Mouse (Mus musculus): ENCODE data around the gene Cfap97d1. TPM values are rescaled to one million over a fixed set of nuclear protein-coding genes. Genes with fewer than 3 reads are reported as not detected.

Cfap97d1 gene
- polyA plus RNA-seq, 2 experiments = not detected

- ATAC-seq (ENCODE audit: insufficient read depth) (no peak), DNase-seq (ENCODE audit: low read depth in 3 of 3, low spot score in 3 of 3) (no peak)
- Histone ChIP-seq H3K4me2 (ENCODE audit: low read depth) (no peak overlapping the region), H3K27ac (no peak overlapping the region), H3K27me3 (ENCODE audit: control insufficient read depth, insufficient read depth, low read length) (no peaks in the 10 kb centered on the region), H3K4me3 (ENCODE audit: insufficient read depth in 1 of 2, low read depth in 2 of 2, low read length in 2 of 2) (no peak overlapping the region), H3K36me3 (replicated peaks; ENCODE audit: control insufficient read depth, insufficient read depth, low read depth) (no peaks in the 10 kb centered on the region), H3K9me3 (ENCODE audit: control insufficient read depth, low read length) (no peaks in the 10 kb centered on the region), H3K4me1 (replicated peaks; ENCODE audit: control insufficient read depth in 2 of 2, insufficient read depth in 2 of 2, low read length in 1 of 2) (no peaks in the 10 kb centered on the region), H3K9ac (replicated peaks) (no peak overlapping the region)
- no peak for TF ChIP-seq CTCF (IDR thresholded peaks at IDR 0.05; ENCODE audit: low read depth)
- TF ChIP-seq EP300 (IDR thresholded peaks at IDR 0.05; ENCODE audit: low read depth) = no peak
- 73% methylated on average over 9 of the region's 9 CpGs for WGBS (ENCODE audit: insufficient replicate concordance)
Observed at GRCm38 (mm10) chr11:102006271-102006670, 22.2 kb downstream of the Cfap97d1 start.

GRCm38 (mm10) chr11:102006688-102007087 is 22.6 kb downstream of the Cfap97d1 start:
- no peak overlapping the region for H3K4me2 ChIP-seq (ENCODE audit: low read depth)
- no peaks in the 10 kb centered on the region for H3K4me1 ChIP-seq (replicated peaks; ENCODE audit: control insufficient read depth in 2 of 2, insufficient read depth in 2 of 2, low read length in 1 of 2)
- H3K27me3 ChIP-seq (ENCODE audit: control insufficient read depth, insufficient read depth, low read length) = no peaks in the 10 kb centered on the region
- no peaks in the 10 kb centered on the region for H3K36me3 ChIP-seq (replicated peaks; ENCODE audit: control insufficient read depth, insufficient read depth, low read depth)
- no peak for TF ChIP-seq CTCF (IDR thresholded peaks at IDR 0.05; ENCODE audit: low read depth)
- TF ChIP-seq EP300 (IDR thresholded peaks at IDR 0.05; ENCODE audit: low read depth) = no peak
- H3K27ac ChIP-seq = no peak overlapping the region
- 68% methylated on average over 5 of the region's 5 CpGs for WGBS (ENCODE audit: insufficient replicate concordance)
- no peak for ATAC-seq (ENCODE audit: insufficient read depth)
- no peak for DNase-seq (ENCODE audit: low read depth in 3 of 3, low spot score in 3 of 3)
- H3K4me3 ChIP-seq (ENCODE audit: insufficient read depth in 1 of 2, low read depth in 2 of 2, low read length in 2 of 2) = no peak overlapping the region
- H3K9ac ChIP-seq (replicated peaks) = no peak overlapping the region
- no peaks in the 10 kb centered on the region for H3K9me3 ChIP-seq (ENCODE audit: control insufficient read depth, low read length)

- DNase-seq (ENCODE audit: low read depth in 3 of 3, low spot score in 3 of 3) = no peak
- Histone ChIP-seq H3K9ac (replicated peaks) (no peak overlapping the region), H3K27me3 (ENCODE audit: control insufficient read depth, insufficient read depth, low read length) (no peaks in the 10 kb centered on the region), H3K36me3 (replicated peaks; ENCODE audit: control insufficient read depth, insufficient read depth, low read depth) (no peaks in the 10 kb centered on the region), H3K9me3 (ENCODE audit: control insufficient read depth, low read length) (no peaks in the 10 kb centered on the region), H3K27ac (no peak overlapping the region), H3K4me3 (ENCODE audit: insufficient read depth in 1 of 2, low read depth in 2 of 2, low read length in 2 of 2) (no peak overlapping the region), H3K4me1 (replicated peaks; ENCODE audit: control insufficient read depth in 2 of 2, insufficient read depth in 2 of 2, low read length in 1 of 2) (no peaks in the 10 kb centered on the region), H3K4me2 (ENCODE audit: low read depth) (no peak overlapping the region)
- ATAC-seq (ENCODE audit: insufficient read depth) = no peak
- WGBS (ENCODE audit: insufficient replicate concordance) = 71% methylated on average over 8 of the region's 8 CpGs
- no peak for TF ChIP-seq CTCF (IDR thresholded peaks at IDR 0.05; ENCODE audit: low read depth)
- TF ChIP-seq EP300 (IDR thresholded peaks at IDR 0.05; ENCODE audit: low read depth) = no peak
Observed at GRCm38 (mm10) chr11:102008372-102008771, 24.3 kb downstream of the Cfap97d1 start.

DNA sequence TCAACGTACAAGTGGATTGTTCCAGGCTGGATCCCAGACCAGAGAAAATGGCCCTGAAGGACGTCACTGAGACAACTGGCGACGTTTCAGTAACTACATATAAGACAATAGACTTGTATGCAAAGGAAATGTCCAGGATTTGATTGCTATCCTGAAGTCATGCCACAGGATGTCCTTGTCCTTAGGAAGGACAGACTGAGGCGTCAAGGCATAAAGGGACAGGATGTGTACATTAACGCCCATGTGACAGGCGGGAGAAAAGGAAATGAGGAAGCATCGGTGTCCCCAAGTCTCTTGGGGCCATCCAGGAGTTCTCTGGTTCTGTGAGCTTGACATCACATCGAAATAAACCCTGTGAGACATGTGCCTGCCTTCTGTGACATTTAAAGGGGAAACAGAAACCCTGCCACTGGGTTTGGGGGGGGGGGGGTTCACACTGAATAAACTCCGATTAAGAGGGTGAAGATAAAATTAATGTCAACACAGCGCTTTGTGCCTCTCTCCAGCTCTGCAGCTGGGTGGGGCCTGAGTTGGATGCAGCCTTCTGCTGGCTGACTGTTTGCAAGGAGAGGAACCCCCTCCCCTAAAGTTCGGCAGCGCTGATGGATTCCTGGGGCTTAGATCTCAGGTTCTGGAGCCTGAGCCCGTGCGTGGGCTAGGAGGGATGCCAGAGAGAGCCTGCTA is 25.0 kb downstream of the Cfap97d1 start:
- Histone ChIP-seq H3K9me3 (ENCODE audit: control insufficient read depth, low read length) (no peaks in the 10 kb centered on the region), H3K36me3 (replicated peaks; ENCODE audit: control insufficient read depth, insufficient read depth, low read depth) (no peaks in the 10 kb centered on the region), H3K27ac (no peak overlapping the region), H3K4me2 (ENCODE audit: low read depth) (no peak overlapping the region), H3K9ac (replicated peaks) (no peak overlapping the region), H3K4me1 (replicated peaks; ENCODE audit: control insufficient read depth in 2 of 2, insufficient read depth in 2 of 2, low read length in 1 of 2) (no peaks in the 10 kb centered on the region), H3K4me3 (ENCODE audit: insufficient read depth in 1 of 2, low read depth in 2 of 2, low read length in 2 of 2) (no peak overlapping the region), H3K27me3 (ENCODE audit: control insufficient read depth, insufficient read depth, low read length) (no peaks in the 10 kb centered on the region)
- whole genome bisulfite sequencing (ENCODE audit: insufficient replicate concordance) = 50% methylated on average over 15 of the region's 15 CpGs
- no peak for TF ChIP-seq EP300 (IDR thresholded peaks at IDR 0.05; ENCODE audit: low read depth)
- TF ChIP-seq CTCF (IDR thresholded peaks at IDR 0.05; ENCODE audit: low read depth) = no peak
- no peak for ATAC-seq (ENCODE audit: insufficient read depth)
- no peak for DNase-seq (ENCODE audit: low read depth in 3 of 3, low spot score in 3 of 3)

- Histone ChIP-seq H3K27ac (no peak overlapping the region), H3K4me2 (ENCODE audit: low read depth) (no peak overlapping the region), H3K4me3 (ENCODE audit: insufficient read depth in 1 of 2, low read depth in 2 of 2, low read length in 2 of 2) (no peak overlapping the region), H3K27me3 (ENCODE audit: control insufficient read depth, insufficient read depth, low read length) (no peaks in the 10 kb centered on the region), H3K9me3 (ENCODE audit: control insufficient read depth, low read length) (no peaks in the 10 kb centered on the region), H3K36me3 (replicated peaks; ENCODE audit: control insufficient read depth, insufficient read depth, low read depth) (no peaks in the 10 kb centered on the region), H3K4me1 (replicated peaks; ENCODE audit: control insufficient read depth in 2 of 2, insufficient read depth in 2 of 2, low read length in 1 of 2) (no peaks in the 10 kb centered on the region), H3K9ac (replicated peaks) (no peak overlapping the region)
- TF ChIP-seq EP300 (IDR thresholded peaks at IDR 0.05; ENCODE audit: low read depth) (no peak), CTCF (IDR thresholded peaks at IDR 0.05; ENCODE audit: low read depth) (no peak)
- WGBS (ENCODE audit: insufficient replicate concordance) = 79% methylated on average over 13 of the region's 13 CpGs
- ATAC-seq (ENCODE audit: insufficient read depth) = no peak
- DNase-seq (ENCODE audit: low read depth in 3 of 3, low spot score in 3 of 3) = no peak
Observed at GRCm38 (mm10) chr11:102010140-102010539, 26.1 kb downstream of the Cfap97d1 start.
